ENCODE assay signal across 10 mouse cellular contexts in the genomic region with DNA sequence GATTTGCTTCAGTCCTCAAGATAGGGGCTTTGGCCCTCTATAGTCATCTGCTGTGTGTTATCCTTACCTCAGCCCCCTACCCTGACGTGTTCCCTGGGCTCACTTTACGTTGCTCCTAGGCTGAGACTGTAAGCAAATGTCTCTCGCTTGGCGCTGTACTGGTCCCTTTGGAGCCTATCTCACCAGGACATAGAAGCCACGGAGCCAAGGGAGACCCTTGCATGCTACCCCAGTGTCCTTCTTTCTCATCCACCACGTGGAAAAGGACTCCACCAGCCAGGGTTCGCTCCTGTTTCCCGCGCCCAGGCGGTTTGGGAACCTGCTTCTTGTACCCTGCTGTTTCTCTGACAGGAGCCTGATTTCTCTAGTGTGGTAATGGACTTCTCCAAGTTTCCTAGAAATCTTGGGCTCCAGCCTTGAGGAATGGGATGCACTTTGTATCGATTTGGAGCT. TPM values are rescaled to one million over a fixed set of nuclear protein-coding genes. Genes with fewer than 3 reads are reported as not detected.
A peak's percentile ranks its signal among the peaks of the same experiment; 100 is the strongest.
DNase-seq lines count a peak whose midpoint lies in the region; ATAC-seq and TF ChIP-seq lines count a peak whose summit lies in the region.
"Had no signal": no experiment of that assay in that cellular context is flagged by ENCODE, and none has a peak within 500 bp of the region (broad histone marks: within the 10 kb centered on the region; RNA-seq: fewer than 3 reads in every experiment).

No protein-coding gene starts in this region.

- no peaks in the 10 kb centered on the region for H3K79me2 ChIP-seq in heart, adult 2 months (replicated peaks; ENCODE audit: control insufficient read depth, insufficient read depth, low read length)

- peak overlapping the region; percentile 28; the same call in 1 of the 2 replicates for H3K4me3 ChIP-seq in heart, adult 2 months
- peak overlapping the region; percentile 70 for H3K4me3 ChIP-seq in forebrain, embryonic 16.5 days (replicated peaks; ENCODE audit: low read length)
- peak overlapping the region; percentile 60 for H3K4me3 ChIP-seq in limb, embryonic 13.5 days

- no peak for TF ChIP-seq CTCF in heart, adult 2 months (IDR thresholded peaks at IDR 0.05)

- H3K27ac ChIP-seq in heart, adult 2 months = no peak overlapping the region
- H3K27ac ChIP-seq in forebrain, embryonic 16.5 days (ENCODE audit: low read length) = peak overlapping the region; percentile 83
- no peak overlapping the region for H3K27ac ChIP-seq in limb, embryonic 13.5 days

- H3K9me3 ChIP-seq in forebrain, embryonic 16.5 days (ENCODE audit: control insufficient read depth, low read length) = no peaks in the 10 kb centered on the region
- no peaks in the 10 kb centered on the region for H3K9me3 ChIP-seq in limb, embryonic 13.5 days

- no peaks in the 10 kb centered on the region for H3K4me1 ChIP-seq in heart, adult 2 months (ENCODE audit: control insufficient read depth, insufficient read depth, low read length)
- H3K4me1 ChIP-seq in forebrain, embryonic 16.5 days (replicated peaks; ENCODE audit: control insufficient read depth, insufficient read depth, low read length) = peaks cover 16% of the 10 kb centered on the region
- H3K4me1 ChIP-seq in limb, embryonic 13.5 days = 0 out of 2 replicates have a peak, but pooled peaks cover 7% of the 10 kb centered on the region

- TF ChIP-seq EP300 in heart, adult 2 months (IDR thresholded peaks at IDR 0.05; ENCODE audit: insufficient read depth, low read depth, low read length) = no peak

- 8% methylated on average over 11 of the region's 11 CpGs for WGBS in heart, adult 2 months
- WGBS in forebrain, embryonic 16.5 days = 7% methylated on average over 11 of the region's 11 CpGs
- WGBS in limb, embryonic 13.5 days = 8% methylated on average over 11 of the region's 11 CpGs

- H3K4me2 ChIP-seq in forebrain, embryonic 16.5 days (ENCODE audit: low read length) = peak overlapping the region; percentile 68
- peak overlapping the region; percentile 89 for H3K4me2 ChIP-seq in limb, embryonic 13.5 days (replicated peaks)

- no peak; the same call in 1 of the 2 replicates for ATAC-seq in forebrain, embryonic 16.5 days
- no peak for ATAC-seq in limb, embryonic 13.5 days (ENCODE audit: low FRiP score, low read depth)

- H3K27me3 ChIP-seq in heart, adult 2 months (ENCODE audit: control insufficient read depth, insufficient read depth, low read length) = no peaks in the 10 kb centered on the region; the same call in 1 of the 2 replicates
- no peaks in the 10 kb centered on the region for H3K27me3 ChIP-seq in forebrain, embryonic 16.5 days (replicated peaks; ENCODE audit: control insufficient read depth, insufficient read depth, low read length)
- peaks cover 19% of the 10 kb centered on the region for H3K27me3 ChIP-seq in limb, embryonic 13.5 days

- intact Hi-C loops in heart, adult 2 months (cut with DNase I) = no loop called here

- TF ChIP-seq POLR2A in heart, adult 2 months (IDR thresholded peaks at IDR 0.05; ENCODE audit: insufficient read depth, low read depth, low read length) = no peak

- no peaks in the 10 kb centered on the region for H3K36me3 ChIP-seq in heart, adult 2 months (ENCODE audit: control insufficient read depth, insufficient read depth, low read length)
- no peaks in the 10 kb centered on the region for H3K36me3 ChIP-seq in forebrain, embryonic 16.5 days (ENCODE audit: control insufficient read depth, insufficient read depth)
- no peaks in the 10 kb centered on the region for H3K36me3 ChIP-seq in limb, embryonic 13.5 days

- no peak overlapping the region for H3K9ac ChIP-seq in heart, adult 2 months (ENCODE audit: low read depth, low read length)
- peak overlapping the region; percentile 92 for H3K9ac ChIP-seq in forebrain, embryonic 16.5 days (replicated peaks; ENCODE audit: low read depth, low read length)
- peak overlapping the region; percentile 72 for H3K9ac ChIP-seq in limb, embryonic 13.5 days

- DNase-seq in heart, adult 2 months = no peak
- no peak for DNase-seq in heart, adult 11 months
- DNase-seq in Muller cell, postnatal 12 days (ENCODE audit: inconsistent ontology term) = peak; percentile 34
- DNase-seq in right cerebral cortex, postnatal 14 days = peak; percentile 27
- DNase-seq in ovary, adult 18-20 months (ENCODE audit: low spot score) = no peak
- no peak for DNase-seq in c-Kit-positive CD71-positive TER-119-positive erythroid progenitor cells, embryonic 14.5 days (ENCODE audit: low spot score)

RNA-seq across cellular contexts. Expression of a gene that starts 0.8 kb away (rescaled TPM):
- total RNA-seq in heart, adult 2 months (2021) = under 1 TPM in 1 of 2 experiments, not detected in 1; 0.14 TPM
- 0.04 TPM in 1 of 2 replicates, not detected in the other for polyA plus RNA-seq in heart, adult 2 months (2012; rRNA removed)
- polyA plus RNA-seq in forebrain, embryonic 16.5 days (2015; fragmentation: Nextera tagmentation; extraction: Ambion mirVana) = 26.9 and 30.2 TPM in 2 replicates
- 3.7 and 3.9 TPM in 2 replicates for polyA plus RNA-seq in limb, embryonic 13.5 days (2015; fragmentation: Nextera tagmentation; extraction: Ambion mirVana)
- total RNA-seq: common myeloid progenitor, adult 5-6 weeks; liver, adult 2 months had no signal
- polyA plus RNA-seq: liver, adult 2 months had no signal

Comparison
In these comparisons a context has a peak if more than half of its experiments do, and no peak if none do; other contexts are left out.
1. DNase-seq: peak in Muller cell, postnatal 12 days (single experiment) and right cerebral cortex, postnatal 14 days (single experiment); none in heart, adult 2 months (0 of 2), heart, adult 11 months (single experiment), ovary, adult 18-20 months (single experiment) and c-Kit-positive CD71-positive TER-119-positive erythroid progenitor cells, embryonic 14.5 days (single experiment).
2. Peak in every context shown above with its lines, with median percentiles within 50 percentile points of each other: H3K4me3 ChIP-seq.